Mouse (Mus musculus) embryonic facial prominence, embryonic 15.5 days (tissue): ENCODE results near the gene Tacc2. TPM values are rescaled to one million over a fixed set of nuclear protein-coding genes. Genes with fewer than 3 reads are reported as not detected.

Experiments used
- ATAC-seq: fragments of 200-750 bp; cut with Nextera tagmentation; 2 replicates; pipeline ENCODE4 v1.8.0; 2017; ENCODE audit warnings: low read depth, moderate TSS enrichment; ENCODE audit not compliant: insufficient number of reproducible peaks, low FRiP score, low TSS enrichment
- H3K27ac ChIP-seq: fragments of 300-500 bp; sonication (generic); replicated peaks from 2 replicates; pipeline ENCODE4 v1.5.1; 2015; ENCODE audit warnings: mild to moderate bottlenecking, inconsistent platforms
- H3K27me3 ChIP-seq: fragments of 300-500 bp; sonication (generic); 2 replicates; pipeline ENCODE4 v1.6.1; 2015; ENCODE audit warnings: inconsistent platforms
- H3K36me3 ChIP-seq: fragments of 300-500 bp; sonication (generic); 2 replicates; pipeline ENCODE4 v1.6.1; 2015; ENCODE audit warnings: mild to moderate bottlenecking, inconsistent platforms
- H3K4me1 ChIP-seq: fragments of 300-500 bp; sonication (generic); 2 replicates; pipeline ENCODE4 v1.6.1; 2015; ENCODE audit warnings: inconsistent platforms
- H3K4me2 ChIP-seq: fragments of 300-500 bp; sonication (generic); replicated peaks from 2 replicates; pipeline ENCODE4 v1.6.1; 2015; ENCODE audit warnings: mild to moderate bottlenecking, inconsistent platforms
- H3K4me3 ChIP-seq: fragments of 300-500 bp; sonication (generic); replicated peaks from 2 replicates; pipeline ENCODE4 v1.5.1; 2015; ENCODE audit warnings: mild to moderate bottlenecking, inconsistent platforms
- H3K9ac ChIP-seq: fragments of 300-500 bp; sonication (generic); 2 replicates; pipeline ENCODE4 v1.6.1; 2015; ENCODE audit warnings: inconsistent platforms
- H3K9me3 ChIP-seq: fragments of 300-500 bp; sonication (generic); replicated peaks from 2 replicates; pipeline ENCODE4 v1.6.1; 2016; ENCODE audit warnings: inconsistent platforms
- WGBS: fragments of 180-500 bp; shearing (Covaris S2); methylation state at CpG from one replicate; pipeline ENCODE4 v1.1.7; 2015; 5-methylcytosine and 5-hydroxymethylcytosine counted together
- polyA plus RNA-seq: library from polyadenylated mRNA; unstranded; fragments of >200 nt; fragmentation: Nextera tagmentation; extraction: Ambion mirVana; gene quantifications from 2 replicates; pipeline ENCODE4 v1.2.1, GENCODE M21; 2015

Tacc2 gene
- polyA plus RNA-seq, 1 experiment from 2014 or later, result 46.0 TPM

DNA sequence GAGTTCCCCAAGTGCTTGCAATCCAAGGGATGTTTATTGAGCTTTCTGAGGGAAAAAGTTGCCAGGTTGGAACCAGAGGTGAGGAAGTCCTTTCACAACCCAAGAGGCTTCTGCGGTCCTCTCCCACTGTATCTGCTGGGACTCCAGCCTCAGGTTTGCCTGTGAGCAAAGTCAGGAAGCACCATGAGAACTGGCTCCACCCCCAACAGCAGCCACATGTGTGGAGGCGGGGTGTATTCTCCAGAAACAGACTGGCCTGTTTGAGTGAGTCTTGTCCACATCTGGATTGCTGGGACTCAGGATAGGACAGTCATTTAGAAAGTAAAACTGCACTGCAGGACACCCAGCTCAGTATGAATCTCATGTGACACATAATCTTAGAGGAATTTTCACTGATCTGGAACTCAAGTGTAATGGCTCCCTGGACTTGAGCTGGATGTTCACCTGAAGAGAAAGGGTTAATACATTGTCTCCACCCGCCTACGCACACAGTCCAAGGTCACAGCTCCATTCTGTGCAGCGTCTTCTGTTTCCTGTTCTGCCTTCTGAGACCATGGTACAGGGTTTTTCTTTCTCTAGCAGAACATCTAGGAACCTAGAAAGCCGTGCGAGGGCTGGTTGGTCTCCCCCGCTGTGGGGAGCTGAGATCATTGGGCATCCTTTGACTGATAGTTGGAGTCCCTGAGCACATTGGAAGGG lies 149.6 kb downstream of the Tacc2 start:
- Histone ChIP-seq H3K36me3 (peaks cover 31% of the 10 kb centered on the region), H3K9me3 (no peaks in the 10 kb centered on the region), H3K4me3 (no peak overlapping the region), H3K27ac (peak overlapping the region; percentile 29; the same call in 1 of the 2 replicates), H3K4me1 (peaks cover 21% of the 10 kb centered on the region; the same call in 1 of the 2 replicates), H3K27me3 (no peaks in the 10 kb centered on the region), H3K4me2 (no peak overlapping the region), H3K9ac (no peak overlapping the region)
- WGBS, result 57% methylated on average over 8 of the region's 8 CpGs
- no peak; the same call in 1 of the 2 replicates for ATAC-seq

DNA sequence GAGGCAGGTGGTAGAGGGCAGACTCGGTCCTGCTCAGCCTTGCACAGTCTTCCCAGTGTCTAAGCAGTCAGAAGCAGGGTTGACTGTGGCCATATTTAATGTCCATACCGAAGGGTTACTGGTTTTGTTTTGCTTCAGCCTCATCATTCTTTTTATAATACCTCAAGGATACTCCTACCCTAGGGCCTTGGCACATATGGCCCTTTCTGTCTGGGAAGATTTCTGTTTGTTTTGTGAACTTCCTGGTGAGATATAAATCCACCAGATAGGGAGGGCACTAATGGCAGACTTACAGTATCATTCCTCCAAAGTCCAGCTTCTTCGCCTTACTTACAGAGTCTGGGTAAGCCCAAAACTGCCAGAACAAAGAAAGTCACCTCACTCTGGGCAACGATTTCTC lies 150.3 kb downstream of the Tacc2 start:
- no peak overlapping the region for H3K9ac ChIP-seq
- H3K36me3 ChIP-seq, result peaks cover 34% of the 10 kb centered on the region
- ATAC-seq, result no peak
- H3K4me2 ChIP-seq, result no peak overlapping the region
- no peak overlapping the region for H3K4me3 ChIP-seq
- H3K27ac ChIP-seq, result 0 out of 2 replicates have a peak overlapping the region, but pooled peaks have one; percentile 12
- 94% methylated on average over 4 of the region's 4 CpGs for WGBS
- H3K4me1 ChIP-seq, result peaks cover 23% of the 10 kb centered on the region; the same call in 1 of the 2 replicates
- H3K27me3 ChIP-seq, result no peaks in the 10 kb centered on the region
- H3K9me3 ChIP-seq, result no peaks in the 10 kb centered on the region

DNA sequence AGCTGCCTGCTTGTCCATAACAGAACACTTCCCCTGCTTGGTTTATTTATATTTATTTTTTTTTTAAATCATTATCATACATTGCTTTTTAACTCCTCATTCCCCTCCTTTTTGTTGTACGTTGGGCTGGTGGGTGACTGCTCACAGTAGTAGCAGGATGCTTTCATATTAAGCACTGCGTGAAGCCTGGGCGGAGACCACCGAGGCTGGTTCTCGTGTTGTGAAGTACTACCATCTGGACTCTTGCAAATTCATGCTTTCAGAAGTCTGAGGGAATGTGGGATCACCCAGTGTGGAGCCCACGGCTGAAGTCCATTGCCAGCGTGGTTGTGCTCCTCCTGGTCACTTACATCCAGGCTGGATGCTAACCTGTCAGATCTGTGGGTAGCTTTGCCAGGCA lies 154.6 kb downstream of the Tacc2 start:
- Histone ChIP-seq H3K9me3 (no peaks in the 10 kb centered on the region), H3K4me3 (no peak overlapping the region), H3K27ac (0 out of 2 replicates have a peak overlapping the region, but pooled peaks have one; percentile 68), H3K36me3 (peaks cover 55% of the 10 kb centered on the region), H3K4me2 (no peak overlapping the region), H3K9ac (no peak overlapping the region), H3K27me3 (no peaks in the 10 kb centered on the region), H3K4me1 (peaks cover 24% of the 10 kb centered on the region; the same call in 1 of the 2 replicates)
- ATAC-seq, result no peak
- 47% methylated on average over 7 of the region's 7 CpGs for WGBS

GRCm38 (mm10) chr7:130732908-130733307 lies 155.7 kb downstream of the Tacc2 start:
- Histone ChIP-seq H3K27ac (peak overlapping the region; percentile 67), H3K4me2 (no peak overlapping the region), H3K36me3 (peaks cover 66% of the 10 kb centered on the region), H3K4me1 (peaks cover 19% of the 10 kb centered on the region; the same call in 1 of the 2 replicates), H3K9me3 (no peaks in the 10 kb centered on the region), H3K27me3 (no peaks in the 10 kb centered on the region), H3K9ac (no peak overlapping the region), H3K4me3 (no peak overlapping the region)
- no peak for ATAC-seq
- 50% methylated on average over 6 of the region's 6 CpGs for WGBS

GRCm38 (mm10) chr7:130733423-130733822 lies 156.2 kb downstream of the Tacc2 start:
- Histone ChIP-seq H3K4me2 (no peak overlapping the region), H3K36me3 (peaks cover 70% of the 10 kb centered on the region), H3K9ac (no peak overlapping the region), H3K27ac (0 out of 2 replicates have a peak overlapping the region, but pooled peaks have one; percentile 58), H3K27me3 (no peaks in the 10 kb centered on the region), H3K4me3 (no peak overlapping the region), H3K4me1 (peaks cover 19% of the 10 kb centered on the region; the same call in 1 of the 2 replicates), H3K9me3 (no peaks in the 10 kb centered on the region)
- 95% methylated on average over 8 of the region's 8 CpGs for WGBS
- ATAC-seq, result no peak

DNA sequence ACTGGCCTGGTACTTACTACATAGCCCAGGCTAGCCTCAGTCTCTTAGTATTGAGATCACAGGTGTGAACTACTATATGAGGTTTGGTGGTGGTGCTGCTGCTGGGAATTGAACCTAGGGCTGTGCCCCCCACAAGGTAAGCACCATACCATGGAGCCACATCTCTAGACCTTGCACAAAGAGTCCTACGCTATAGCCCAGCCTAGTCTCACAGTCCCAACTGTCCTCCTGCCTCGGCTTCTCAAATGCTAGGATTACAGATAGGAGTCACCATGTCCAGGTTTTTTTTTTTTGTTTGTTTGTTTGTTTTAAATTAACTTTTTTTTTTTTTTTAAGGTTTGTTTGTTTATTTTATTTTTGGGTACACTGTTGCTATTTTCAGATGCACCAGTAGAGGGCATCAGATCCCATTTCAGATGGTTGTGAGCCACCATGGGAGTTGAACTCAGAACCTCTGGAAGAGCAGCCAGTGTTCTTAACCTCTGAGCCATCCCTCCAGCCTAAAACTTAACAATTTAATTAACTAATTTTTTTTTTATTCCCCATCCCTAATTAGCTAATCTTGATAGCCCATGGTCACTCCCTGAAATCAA lies 157.1 kb downstream of the Tacc2 start:
- no peak overlapping the region for H3K4me3 ChIP-seq
- no peak overlapping the region for H3K9ac ChIP-seq
- no peak for ATAC-seq
- no peak overlapping the region for H3K4me2 ChIP-seq
- no peaks in the 10 kb centered on the region for H3K9me3 ChIP-seq
- H3K27ac ChIP-seq, result no peak overlapping the region
- H3K4me1 ChIP-seq, result peaks cover 19% of the 10 kb centered on the region; the same call in 1 of the 2 replicates
- H3K36me3 ChIP-seq, result peaks cover 68% of the 10 kb centered on the region
- WGBS, result 97% methylated on average over 2 of the region's 2 CpGs
- no peaks in the 10 kb centered on the region for H3K27me3 ChIP-seq

GRCm38 (mm10) chr7:130741099-130741498 lies 163.9 kb downstream of the Tacc2 start:
- Histone ChIP-seq H3K27me3 (no peaks in the 10 kb centered on the region), H3K36me3 (peaks cover 84% of the 10 kb centered on the region), H3K4me1 (no peaks in the 10 kb centered on the region), H3K9me3 (no peaks in the 10 kb centered on the region), H3K4me2 (no peak overlapping the region), H3K27ac (no peak overlapping the region), H3K4me3 (no peak overlapping the region), H3K9ac (no peak overlapping the region)
- ATAC-seq, result no peak
- 82% methylated on average over 4 of the region's 4 CpGs for WGBS

- no peaks in the 10 kb centered on the region for H3K9me3 ChIP-seq
- no peak overlapping the region for H3K27ac ChIP-seq
- H3K4me1 ChIP-seq, result no peaks in the 10 kb centered on the region
- ATAC-seq, result no peak
- 71% methylated on average over 9 of the region's 9 CpGs for WGBS
- no peaks in the 10 kb centered on the region for H3K27me3 ChIP-seq
- H3K9ac ChIP-seq, result no peak overlapping the region
- H3K4me3 ChIP-seq, result no peak overlapping the region
- H3K36me3 ChIP-seq, result peaks cover 82% of the 10 kb centered on the region
- no peak overlapping the region for H3K4me2 ChIP-seq
These were observed 166.2 kb downstream of the Tacc2 start for GRCm38 (mm10) chr7:130743239-130744025.

- Histone ChIP-seq H3K27ac (no peak overlapping the region), H3K36me3 (peaks cover 68% of the 10 kb centered on the region), H3K9ac (no peak overlapping the region), H3K4me2 (no peak overlapping the region), H3K9me3 (no peaks in the 10 kb centered on the region), H3K4me3 (no peak overlapping the region), H3K4me1 (no peaks in the 10 kb centered on the region), H3K27me3 (no peaks in the 10 kb centered on the region)
- WGBS, result 95% methylated on average over 4 of the region's 4 CpGs
- no peak for ATAC-seq
These were observed 171.9 kb downstream of the Tacc2 start for GRCm38 (mm10) chr7:130749165-130749564.

GRCm38 (mm10) chr7:130750752-130751490 lies 173.7 kb downstream of the Tacc2 start:
- Histone ChIP-seq H3K9me3 (no peaks in the 10 kb centered on the region), H3K27me3 (no peaks in the 10 kb centered on the region), H3K4me1 (no peaks in the 10 kb centered on the region), H3K4me3 (no peak overlapping the region), H3K4me2 (no peak overlapping the region), H3K27ac (no peak overlapping the region), H3K9ac (no peak overlapping the region), H3K36me3 (peaks cover 69% of the 10 kb centered on the region)
- ATAC-seq, result no peak
- 61% methylated on average over 17 of the region's 17 CpGs for WGBS
